Mouse (Mus musculus) CH12.LX (cell line): ENCODE measurements around the gene Ccdc137. TPM values are rescaled to one million over a fixed set of nuclear protein-coding genes. Genes with fewer than 3 reads are reported as not detected.

ENCODE experiments used
- DNase-seq: peaks from one replicate; pipeline ENCODE4 v3.0.0-alpha.2; 2013; ENCODE audit errors: extremely low read depth
- H3K27ac ChIP-seq: 2 replicates; pipeline ENCODE4 v1.5.1; 2012; ENCODE audit warnings: low read depth, mild to moderate bottlenecking, control low read depth, moderate library complexity; ENCODE audit not compliant: insufficient read depth
- H3K27me3 ChIP-seq: replicated peaks from 2 replicates; pipeline ENCODE3; 2012; ENCODE audit warnings: inconsistent platforms
- H3K36me3 ChIP-seq, 2 experiments: replicated peaks in 1 of 2; 2 replicates each; pipeline versions ENCODE3 to v1.6.1; 2012; ENCODE audit warnings: inconsistent platforms in 1 of 2, low read length in 1 of 2, mild to moderate bottlenecking in 1 of 2, mixed read lengths in 1 of 2, moderate library complexity in 1 of 2; ENCODE audit not compliant: control insufficient read depth in 1 of 2, insufficient read depth in 1 of 2
- H3K4me1 ChIP-seq, 2 experiments: 2 replicates each; pipeline ENCODE4 v1.6.1; 2012; ENCODE audit warnings: inconsistent platforms in 1 of 2, moderate library complexity in 1 of 2; ENCODE audit not compliant: insufficient read depth in 2 of 2, control insufficient read depth in 1 of 2
- H3K4me2 ChIP-seq: 2 replicates; pipeline ENCODE4 v1.6.1; 2012; ENCODE audit warnings: low read depth, mild to moderate bottlenecking, control low read depth; ENCODE audit not compliant: poor library complexity, insufficient read depth, severe bottlenecking
- H3K4me3 ChIP-seq, 3 experiments: fragments of 150-350 bp in 1 of 3; sonication (generic) in 1 of 3; replicated peaks in 1 of 3; 2 replicates each; pipeline versions ENCODE3 to v1.5.1; 2011 to 2012; ENCODE audit warnings: low read depth in 2 of 3, low read length in 2 of 3, mild to moderate bottlenecking in 2 of 3, moderate library complexity in 2 of 3, control low read depth in 1 of 3, improper control_type of control experiment in 1 of 3, inconsistent platforms in 1 of 3, mixed read lengths in 1 of 3; ENCODE audit not compliant: poor library complexity in 1 of 3
- H3K79me2 ChIP-seq: replicated peaks from 2 replicates; pipeline ENCODE4 v1.6.1; 2012; ENCODE audit warnings: mild to moderate bottlenecking, moderate library complexity; ENCODE audit not compliant: control insufficient read depth, poor library complexity, insufficient read depth, severe bottlenecking; ENCODE audit errors: extremely low read depth
- H3K9ac ChIP-seq: 2 replicates; pipeline ENCODE4 v1.6.1; 2012; ENCODE audit warnings: low read depth, mild to moderate bottlenecking, control low read depth, moderate library complexity; ENCODE audit not compliant: insufficient read depth
- H3K9me3 ChIP-seq: replicated peaks from 2 replicates; pipeline ENCODE3; 2012; ENCODE audit warnings: low read length, inconsistent platforms, mixed read lengths
- CHD1 ChIP-seq: IDR thresholded peaks from 2 replicates; pipeline ENCODE4 v1.6.1; 2012; ENCODE audit warnings: low read depth, low read length, improper control_type of control experiment, inconsistent platforms
- CHD2 ChIP-seq: IDR thresholded peaks from 2 replicates; pipeline ENCODE4 v1.6.1; 2011; ENCODE audit warnings: low read length, improper control_type of control experiment
- CTCF ChIP-seq, 2 experiments: IDR thresholded peaks in 1 of 2; conservative IDR thresholded peaks in 1 of 2; 2 replicates each; pipeline ENCODE4 v1.5.1; 2011 to 2012; ENCODE audit warnings: low read depth in 2 of 2, low read length in 2 of 2, improper control_type of control experiment in 1 of 2, inconsistent platforms in 1 of 2, mild to moderate bottlenecking in 1 of 2, moderate library complexity in 1 of 2
- ELF1 ChIP-seq: IDR thresholded peaks from 2 replicates; pipeline ENCODE4 v1.6.1; 2014; ENCODE audit warnings: low read depth, mild to moderate bottlenecking, inconsistent platforms, low read length, improper control_type of control experiment
- EP300 ChIP-seq: IDR thresholded peaks from 2 replicates; pipeline ENCODE4 v1.6.1; 2011; ENCODE audit warnings: low read length, improper control_type of control experiment
- ETS1 ChIP-seq: conservative IDR thresholded peaks from 2 replicates; pipeline ENCODE4 v1.6.1; 2012; ENCODE audit warnings: low read depth, mild to moderate bottlenecking, inconsistent platforms, low read length, improper control_type of control experiment, moderate library complexity
- GABPA ChIP-seq: IDR thresholded peaks from 2 replicates; pipeline ENCODE4 v1.6.1; 2012; ENCODE audit warnings: low read depth, low read length, improper control_type of control experiment, inconsistent platforms; ENCODE audit not compliant: insufficient replicate concordance
- HCFC1 ChIP-seq: IDR thresholded peaks from 2 replicates; pipeline ENCODE4 v1.6.1; 2012; ENCODE audit warnings: low read depth, mild to moderate bottlenecking, inconsistent platforms, low read length, improper control_type of control experiment
- IRF4 ChIP-seq: IDR thresholded peaks from 2 replicates; pipeline ENCODE4 v1.6.1; 2014; ENCODE audit warnings: low read depth, mild to moderate bottlenecking, inconsistent platforms, low read length, improper control_type of control experiment
- JUND ChIP-seq: conservative IDR thresholded peaks from 2 replicates; pipeline ENCODE4 v1.6.1; 2011; ENCODE audit warnings: low read depth, low read length, improper control_type of control experiment
- KAT2A ChIP-seq: IDR thresholded peaks from 2 replicates; pipeline ENCODE4 v1.6.1; 2012; ENCODE audit warnings: low read length, improper control_type of control experiment, inconsistent platforms; ENCODE audit not compliant: insufficient replicate concordance
- MAFK ChIP-seq: IDR thresholded peaks from 2 replicates; pipeline ENCODE4 v1.6.1; 2011; ENCODE audit warnings: low read length, improper control_type of control experiment; ENCODE audit not compliant: insufficient replicate concordance
- MAX ChIP-seq: IDR thresholded peaks from 2 replicates; pipeline ENCODE4 v1.6.1; 2011; ENCODE audit warnings: low read length, improper control_type of control experiment
- MAZ ChIP-seq: IDR thresholded peaks from 2 replicates; pipeline ENCODE4 v1.6.1; 2012; ENCODE audit warnings: low read depth, mild to moderate bottlenecking, inconsistent platforms, low read length, improper control_type of control experiment, moderate library complexity
- MEF2A ChIP-seq: IDR thresholded peaks from 2 replicates; pipeline ENCODE4 v1.6.1; 2014; ENCODE audit warnings: low read depth, mild to moderate bottlenecking, inconsistent platforms, low read length, improper control_type of control experiment, borderline replicate concordance
- MXI1 ChIP-seq: IDR thresholded peaks from 2 replicates; pipeline ENCODE4 v1.6.1; 2011; ENCODE audit warnings: mild to moderate bottlenecking, low read depth, low read length, improper control_type of control experiment
- MYC ChIP-seq: IDR thresholded peaks from 2 replicates; pipeline ENCODE4 v1.6.1; 2011; ENCODE audit warnings: low read depth, mild to moderate bottlenecking, improper control_type of control experiment, low read length
- NELFE ChIP-seq: IDR thresholded peaks from 2 replicates; pipeline ENCODE4 v1.6.1; 2011; ENCODE audit warnings: low read depth, low read length, improper control_type of control experiment
- NRF1 ChIP-seq: IDR thresholded peaks from 2 replicates; pipeline ENCODE4 v1.6.1; 2014; ENCODE audit warnings: low read depth, mild to moderate bottlenecking, inconsistent platforms, low read length, improper control_type of control experiment, moderate library complexity
- PAX5 ChIP-seq: IDR thresholded peaks from 2 replicates; pipeline ENCODE4 v1.6.1; 2012; ENCODE audit warnings: low read length, inconsistent platforms, mixed read lengths
- POLR2AphosphoS2 ChIP-seq: IDR thresholded peaks from 2 replicates; pipeline ENCODE4 v1.6.1; 2011; ENCODE audit warnings: low read depth, low read length, improper control_type of control experiment
- RAD21 ChIP-seq: IDR thresholded peaks from 2 replicates; pipeline ENCODE4 v1.6.1; 2011; ENCODE audit warnings: low read depth, mild to moderate bottlenecking, low read length, improper control_type of control experiment, moderate library complexity
- RCOR1 ChIP-seq: conservative IDR thresholded peaks from 2 replicates; pipeline ENCODE4 v1.6.1; 2012; ENCODE audit warnings: low read depth, mild to moderate bottlenecking, inconsistent platforms, low read length, improper control_type of control experiment
- SIN3A ChIP-seq: IDR thresholded peaks from 2 replicates; pipeline ENCODE4 v1.6.1; 2012; ENCODE audit warnings: low read length, improper control_type of control experiment, inconsistent platforms
- SMC3 ChIP-seq: IDR thresholded peaks from 2 replicates; pipeline ENCODE4 v1.6.1; 2011; ENCODE audit warnings: low read depth, low read length, improper control_type of control experiment
- TBP ChIP-seq: conservative IDR thresholded peaks from 2 replicates; pipeline ENCODE4 v1.6.1; 2011; ENCODE audit warnings: low read depth, low read length, improper control_type of control experiment
- TCF12 ChIP-seq: IDR thresholded peaks from 2 replicates; pipeline ENCODE4 v1.6.1; 2014; ENCODE audit warnings: low read depth, mild to moderate bottlenecking, inconsistent platforms, low read length, improper control_type of control experiment
- UBTF ChIP-seq: IDR thresholded peaks from 2 replicates; pipeline ENCODE4 v1.6.1; 2012; ENCODE audit warnings: low read depth, mild to moderate bottlenecking, inconsistent platforms, low read length, improper control_type of control experiment, moderate library complexity
- USF1 ChIP-seq: IDR thresholded peaks from 2 replicates; pipeline ENCODE4 v1.6.1; 2014; ENCODE audit warnings: low read depth, mild to moderate bottlenecking, inconsistent platforms, low read length, improper control_type of control experiment
- USF2 ChIP-seq: conservative IDR thresholded peaks from 2 replicates; pipeline ENCODE4 v1.6.1; 2011; ENCODE audit warnings: low read depth, low read length, improper control_type of control experiment
- ZMIZ1 ChIP-seq: IDR thresholded peaks from 2 replicates; pipeline ENCODE4 v1.6.1; 2012; ENCODE audit warnings: low read depth, mild to moderate bottlenecking, inconsistent platforms, low read length, improper control_type of control experiment
- ZNF384 ChIP-seq: IDR thresholded peaks from 2 replicates; pipeline ENCODE4 v1.6.1; 2012; ENCODE audit warnings: low read depth, low read length, improper control_type of control experiment, inconsistent platforms
- dilution Hi-C: fragments of 300-500 bp; cut with MboI; formaldehyde crosslinking; loops from 2 replicates; pipeline ENCODE4 v1.14.3; 2020; ENCODE audit warnings: low sequenced_read_pairs; ENCODE audit not compliant: extremely low pct_unique_long_range_greater_than_20kb, extremely low pct_ligation_motif_present
- in situ Hi-C: fragments of 300-500 bp; cut with MboI; formaldehyde crosslinking; loops from 3 replicates; pipeline ENCODE4 v1.14.3; 2019; ENCODE audit warnings: low sequenced_read_pairs, low pct_ligation_motif_present, low pct_unique_long_range_greater_than_20kb, mixed read lengths
- polyA plus RNA-seq: library from polyadenylated mRNA; unstranded; fragments of >175 nt; gene quantifications from 2 replicates; pipeline ENCODE4 v1.2.1, GENCODE M21; 2012; ENCODE audit warnings: low read depth; ENCODE audit not compliant: insufficient read length
- total RNA-seq, 2 experiments: library from RNA; depleted of rRNA; stranded (reverse); fragments of 300-350 nt in 1 of 2; fragments of >200 nt in 1 of 2; gene quantifications; 2 replicates each; pipeline ENCODE4 v1.2.3; 2012 to 2014

Ccdc137 gene
- total and polyA plus RNA-seq, 3 experiments: 30.1 to 104 (median 61.1) TPM

DNA sequence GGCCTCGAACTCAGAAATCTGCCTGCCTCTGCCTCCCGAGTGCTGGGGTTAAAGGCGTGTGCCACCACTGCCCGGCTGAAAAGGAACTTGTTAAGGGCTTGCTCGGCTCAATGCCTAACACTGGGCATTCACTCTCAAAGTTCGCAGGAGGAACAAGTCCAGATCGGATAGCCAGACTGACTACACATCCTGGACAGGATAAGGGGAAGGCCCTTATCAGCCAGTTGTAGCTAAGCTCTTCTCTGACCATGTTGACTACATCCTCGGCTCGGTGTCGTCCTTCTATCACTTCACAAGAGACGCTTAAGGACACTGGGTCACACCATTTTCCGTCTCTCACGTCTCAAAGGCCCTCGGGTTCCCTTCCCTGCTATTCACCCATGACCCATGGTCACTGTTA lies 545 bp upstream of the Ccdc137 start:
- in situ Hi-C loops (no loop called here), dilution Hi-C loops (no loop called here)
- no peaks in the 10 kb centered on the region for H3K27me3 ChIP-seq
- H3K4me2 ChIP-seq: peak overlapping the region; percentile 55
- H3K79me2 ChIP-seq: peaks cover 23% of the 10 kb centered on the region
- peaks cover 9 to 26% of the 10 kb centered on the region in 2 experiments for H3K4me1 ChIP-seq
- peak overlapping the region; percentile 66 for H3K9ac ChIP-seq
- peaks cover 32 to 54% of the 10 kb centered on the region in 2 experiments for H3K36me3 ChIP-seq
- no peak for TF ChIP-seq MAZ
- 0 out of 2 replicates have a peak, but pooled peaks have one; percentile 31 for TF ChIP-seq MAX
- TF ChIP-seq ZNF384: no peak
- H3K4me3 ChIP-seq: peak overlapping the region; percentile 82 to 100 (median 85)
- peak overlapping the region; percentile 2; the same call in 1 of the 2 replicates for H3K27ac ChIP-seq
- no peaks in the 10 kb centered on the region for H3K9me3 ChIP-seq
- DNase-seq: no peak

DNA sequence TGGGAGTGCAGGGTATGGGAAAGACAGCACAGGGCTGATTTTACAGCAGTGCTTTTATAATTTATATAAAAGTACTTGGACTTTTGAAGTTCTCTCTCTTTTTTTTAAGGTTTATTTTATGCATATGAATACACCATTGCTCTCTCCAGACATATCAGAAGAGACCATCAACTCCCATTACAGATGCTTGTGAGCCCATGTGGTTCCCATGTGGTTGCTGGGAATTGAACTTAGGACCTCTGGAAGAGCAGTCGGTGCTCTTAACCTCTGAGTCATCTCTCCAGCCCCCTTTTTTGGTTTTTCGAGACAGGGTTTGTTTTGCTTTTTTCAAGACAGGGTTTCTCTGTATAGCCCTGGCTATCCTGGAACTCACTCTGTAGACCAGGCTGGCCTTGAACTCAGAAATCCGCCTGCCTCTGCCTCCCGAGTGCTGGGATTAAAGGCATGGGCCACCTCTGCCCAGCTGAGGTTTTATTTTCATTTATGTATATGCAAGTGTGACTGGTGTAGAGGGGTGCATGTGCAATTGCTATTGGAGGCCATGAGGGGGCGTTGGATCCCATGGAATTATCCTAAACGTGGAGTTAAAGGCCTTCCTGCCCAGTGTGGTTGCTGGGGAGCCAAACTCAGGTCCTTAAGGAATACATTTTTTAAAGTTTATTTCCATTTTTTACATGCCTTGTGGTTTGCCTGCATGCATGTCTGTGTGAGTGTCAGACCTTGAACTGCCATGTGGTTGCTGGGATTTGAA lies 1.1 kb downstream of the Ccdc137 start:
- Histone ChIP-seq H3K9ac (peak overlapping the region; percentile 66), H3K4me3 (peak overlapping the region; percentile 82 to 100 (median 85)), H3K4me1 (peaks cover 9 to 26% of the 10 kb centered on the region in 2 experiments), H3K27me3 (no peaks in the 10 kb centered on the region), H3K9me3 (no peaks in the 10 kb centered on the region), H3K36me3 (peaks cover 45 to 70% of the 10 kb centered on the region in 2 experiments), H3K79me2 (peaks cover 23% of the 10 kb centered on the region), H3K4me2 (peak overlapping the region; percentile 56), H3K27ac (no peak overlapping the region)
- peak; percentile 52 for DNase-seq
- in situ Hi-C loops: no loop called here
- dilution Hi-C loops: no loop called here
- TF ChIP-seq UBTF (no peak), TCF12 (no peak), GABPA (no peak), ETS1 (no peak), IRF4 (no peak), POLR2AphosphoS2 (no peak), ELF1 (no peak), MAX (peak; percentile 71), RCOR1 (no peak), MEF2A (no peak), CHD2 (0 out of 2 replicates have a peak, but pooled peaks have one; percentile 33), JUND (no peak), MXI1 (no peak), USF1 (no peak), HCFC1 (no peak), CTCF (conservative IDR thresholded peaks at IDR 0.05 in 1 of 2, IDR thresholded peaks at IDR 0.05 in 1 of 2; ENCODE audit: low read depth in 2 of 2, low read length in 2 of 2) (peak; percentile 60 to 71), MAFK (no peak), RAD21 (peak; percentile 21), MYC (peak; percentile 85), KAT2A (no peak), TBP (no peak), PAX5 (no peak), NRF1 (no peak), SIN3A (peak; percentile 25; the same call in 1 of the 2 replicates), NELFE (no peak), USF2 (no peak), EP300 (no peak), CHD1 (0 out of 2 replicates have a peak, but pooled peaks have one; percentile 39), ZMIZ1 (no peak), SMC3 (no peak; the same call in 1 of the 2 replicates)
